Comparison of ENCODE assay signal across 10 mouse cellular contexts in genomic region chr3:116113443-116114241, GRCm38 (mm10). TPM values are rescaled to one million over a fixed set of nuclear protein-coding genes. Genes with fewer than 3 reads are reported as not detected.
A peak's percentile ranks its signal among the peaks of the same experiment; 100 is the strongest.
DNase-seq lines count a peak whose midpoint lies in the region; ATAC-seq and TF ChIP-seq lines count a peak whose summit lies in the region.
"Had no signal": no experiment of that assay in that cellular context is flagged by ENCODE, and none has a peak within 500 bp of the region (broad histone marks: within the 10 kb centered on the region; RNA-seq: fewer than 3 reads in every experiment).

No protein-coding gene starts in this region.

- H3K27me3 ChIP-seq in kidney, postnatal 0 days (ENCODE audit: insufficient read depth, low read length) = no peaks in the 10 kb centered on the region
- no peaks in the 10 kb centered on the region for H3K27me3 ChIP-seq in embryonic facial prominence, embryonic 11.5 days (ENCODE audit: control insufficient read depth, insufficient read depth, low read length)
- no peaks in the 10 kb centered on the region for H3K27me3 ChIP-seq in hindbrain, embryonic 16.5 days (replicated peaks; ENCODE audit: control insufficient read depth, insufficient read depth, low read length)
- H3K27me3 ChIP-seq in neural tube, embryonic 11.5 days (ENCODE audit: control insufficient read depth, insufficient read depth, low read length) = no peaks in the 10 kb centered on the region
- no peaks in the 10 kb centered on the region for H3K27me3 ChIP-seq in liver, embryonic 11.5 days (replicated peaks; ENCODE audit: control insufficient read depth, insufficient read depth, low read length)

- peak overlapping the region; percentile 18 for H3K4me2 ChIP-seq in kidney, postnatal 0 days (ENCODE audit: low read length)
- no peak overlapping the region for H3K4me2 ChIP-seq in embryonic facial prominence, embryonic 11.5 days (ENCODE audit: low read depth, low read length)
- peak overlapping the region; percentile 20 for H3K4me2 ChIP-seq in hindbrain, embryonic 16.5 days (ENCODE audit: low read length)
- no peak overlapping the region for H3K4me2 ChIP-seq in neural tube, embryonic 11.5 days (ENCODE audit: low read depth)
- H3K4me2 ChIP-seq in liver, embryonic 11.5 days = no peak overlapping the region

- H3K9ac ChIP-seq in kidney, postnatal 0 days (ENCODE audit: low read depth, low read length) = no peak overlapping the region
- no peak overlapping the region for H3K9ac ChIP-seq in embryonic facial prominence, embryonic 11.5 days (replicated peaks; ENCODE audit: low read length)
- no peak overlapping the region for H3K9ac ChIP-seq in hindbrain, embryonic 16.5 days (ENCODE audit: low read depth, low read length)
- no peak overlapping the region for H3K9ac ChIP-seq in neural tube, embryonic 11.5 days (ENCODE audit: low read length)
- no peak overlapping the region for H3K9ac ChIP-seq in liver, embryonic 11.5 days (ENCODE audit: low read depth, low read length)

- no peaks in the 10 kb centered on the region for H3K36me3 ChIP-seq in kidney, postnatal 0 days (ENCODE audit: insufficient read depth, low read length)
- no peaks in the 10 kb centered on the region; the same call in none of the 2 replicates for H3K36me3 ChIP-seq in embryonic facial prominence, embryonic 11.5 days (replicated peaks; ENCODE audit: control insufficient read depth, insufficient read depth, low read depth, low read length)
- no peaks in the 10 kb centered on the region for H3K36me3 ChIP-seq in hindbrain, embryonic 16.5 days (ENCODE audit: control insufficient read depth, insufficient read depth, low read length)
- H3K36me3 ChIP-seq in neural tube, embryonic 11.5 days (ENCODE audit: control insufficient read depth, insufficient read depth, low read length) = no peaks in the 10 kb centered on the region
- H3K36me3 ChIP-seq in liver, embryonic 11.5 days (ENCODE audit: control insufficient read depth, insufficient read depth, low read length) = no peaks in the 10 kb centered on the region; the same call in 1 of the 2 replicates
- H3K36me3 ChIP-seq: G1E had no signal

- peak; percentile 70 for DNase-seq in kidney, postnatal 0 days (ENCODE audit: low spot score)
- DNase-seq in kidney, adult 11 months = no peak
- peak; percentile 62 for DNase-seq in embryonic facial prominence, embryonic 11.5 days (ENCODE audit: low spot score)
- no peak for DNase-seq in neural tube, embryonic 11.5 days (ENCODE audit: low spot score)
- no peak for DNase-seq in cerebellum, adult 9-10 months
- DNase-seq in liver, embryonic 11.5 days (ENCODE audit: low spot score) = no peak
- DNase-seq in right cerebral cortex, adult 18-20 months = no peak
- DNase-seq: cerebellum, adult 11 months had no signal

- H3K4me1 ChIP-seq in kidney, postnatal 0 days (replicated peaks; ENCODE audit: insufficient read depth, low read length) = 0 out of 2 replicates have a peak, but pooled peaks cover 5% of the 10 kb centered on the region
- H3K4me1 ChIP-seq in embryonic facial prominence, embryonic 11.5 days (ENCODE audit: control insufficient read depth, insufficient read depth, low read length) = no peaks in the 10 kb centered on the region
- H3K4me1 ChIP-seq in hindbrain, embryonic 16.5 days (ENCODE audit: control insufficient read depth, insufficient read depth, low read depth, low read length) = no peaks in the 10 kb centered on the region; the same call in 1 of the 2 replicates
- peaks cover 6% of the 10 kb centered on the region; the same call in 1 of the 2 replicates for H3K4me1 ChIP-seq in neural tube, embryonic 11.5 days (ENCODE audit: control insufficient read depth, insufficient read depth, low read length)
- 0 out of 2 replicates have a peak, but pooled peaks cover 6% of the 10 kb centered on the region for H3K4me1 ChIP-seq in liver, embryonic 11.5 days (replicated peaks; ENCODE audit: control insufficient read depth, insufficient read depth, low read length)

- no peak for TF ChIP-seq CTCF in kidney, postnatal 0 days (IDR thresholded peaks at IDR 0.05; ENCODE audit: low read depth)

- ATAC-seq in kidney, postnatal 0 days (replicated peaks; ENCODE audit: low FRiP score, low read depth) = no peak
- 0 out of 2 replicates have a peak, but pooled peaks have one; percentile 66 for ATAC-seq in embryonic facial prominence, embryonic 11.5 days (replicated peaks; ENCODE audit: insufficient number of reproducible peaks, low FRiP score, low TSS enrichment, low read depth)
- ATAC-seq in hindbrain, embryonic 16.5 days = peak; percentile 73
- ATAC-seq in neural tube, embryonic 11.5 days (ENCODE audit: insufficient read depth, low FRiP score, low TSS enrichment) = peak; percentile 29; the same call in 1 of the 2 replicates
- no peak for ATAC-seq in liver, embryonic 11.5 days (replicated peaks; ENCODE audit: low FRiP score)

- H3K4me3 ChIP-seq in kidney, postnatal 0 days (replicated peaks; ENCODE audit: low read depth, low read length) = no peak overlapping the region
- no peak overlapping the region for H3K4me3 ChIP-seq in embryonic facial prominence, embryonic 11.5 days (ENCODE audit: low read depth, low read length)
- no peak overlapping the region for H3K4me3 ChIP-seq in hindbrain, embryonic 16.5 days (ENCODE audit: low read length)
- H3K4me3 ChIP-seq in neural tube, embryonic 11.5 days (ENCODE audit: low read depth, low read length) = no peak overlapping the region
- H3K4me3 ChIP-seq in liver, embryonic 11.5 days (ENCODE audit: low read depth, low read length) = no peak overlapping the region

- no peaks in the 10 kb centered on the region for H3K9me3 ChIP-seq in kidney, postnatal 0 days (replicated peaks; ENCODE audit: low read length)
- H3K9me3 ChIP-seq in embryonic facial prominence, embryonic 11.5 days (replicated peaks; ENCODE audit: control insufficient read depth, low read length) = no peaks in the 10 kb centered on the region
- no peaks in the 10 kb centered on the region for H3K9me3 ChIP-seq in hindbrain, embryonic 16.5 days (ENCODE audit: control insufficient read depth, low read length)
- no peaks in the 10 kb centered on the region for H3K9me3 ChIP-seq in neural tube, embryonic 11.5 days (ENCODE audit: control insufficient read depth, low read length)
- no peaks in the 10 kb centered on the region for H3K9me3 ChIP-seq in liver, embryonic 11.5 days (ENCODE audit: control insufficient read depth, low read length)
- H3K9me3 ChIP-seq: G1E had no signal

- H3K27ac ChIP-seq in kidney, postnatal 0 days = peak overlapping the region; percentile 54
- 0 out of 2 replicates have a peak overlapping the region, but pooled peaks have one; percentile 20 for H3K27ac ChIP-seq in embryonic facial prominence, embryonic 11.5 days (replicated peaks; ENCODE audit: low read depth, low read length)
- peak overlapping the region; percentile 5; the same call in 1 of the 2 replicates for H3K27ac ChIP-seq in hindbrain, embryonic 16.5 days (ENCODE audit: low read depth, low read length)
- H3K27ac ChIP-seq in neural tube, embryonic 11.5 days (ENCODE audit: low read depth, low read length) = no peak overlapping the region
- no peak overlapping the region for H3K27ac ChIP-seq in liver, embryonic 11.5 days (ENCODE audit: low read depth, low read length)

- WGBS in kidney, postnatal 0 days = 40% methylated on average over 7 of the region's 7 CpGs
- WGBS in embryonic facial prominence, embryonic 11.5 days = 18% methylated on average over 7 of the region's 7 CpGs
- WGBS in hindbrain, embryonic 16.5 days = 13% methylated on average over 7 of the region's 7 CpGs
- WGBS in neural tube, embryonic 11.5 days = 29% methylated on average over 7 of the region's 7 CpGs
- WGBS in liver, embryonic 11.5 days = 43% methylated on average over 7 of the region's 7 CpGs

RNA-seq across cellular contexts. Expression of gene Vcam1, which starts 15.8 kb away (rescaled TPM):
- 22.3 and 24.9 TPM in 2 replicates for polyA plus RNA-seq in kidney, postnatal 0 days (2015; fragmentation: Nextera tagmentation; extraction: Ambion mirVana)
- polyA plus RNA-seq in embryonic facial prominence, embryonic 11.5 days (2014; fragmentation: Nextera tagmentation; extraction: Ambion mirVana) = 69.3 and 75.4 TPM in 2 replicates
- polyA plus RNA-seq in hindbrain, embryonic 16.5 days (2015; fragmentation: Nextera tagmentation; extraction: Ambion mirVana) = 38.7 and 42.0 TPM in 2 replicates
- 38.0 and 43.5 TPM in 2 replicates for polyA plus RNA-seq in neural tube, embryonic 11.5 days (2014; fragmentation: Nextera tagmentation; extraction: Ambion mirVana)
- 64.3 and 67.4 TPM in 2 replicates for polyA plus RNA-seq in liver, embryonic 11.5 days (2014; fragmentation: Nextera tagmentation; extraction: Ambion mirVana)
- polyA plus RNA-seq: G1E had no signal

Comparison
In these comparisons a context has a peak if more than half of its experiments do, and no peak if none do; other contexts are left out.
1. DNase-seq: peak in kidney, postnatal 0 days (single experiment) and embryonic facial prominence, embryonic 11.5 days (single experiment); none in kidney, adult 11 months (single experiment), neural tube, embryonic 11.5 days (single experiment), cerebellum, adult 9-10 months (single experiment), liver, embryonic 11.5 days (single experiment) and right cerebral cortex, adult 18-20 months (single experiment).
2. ATAC-seq: peak in embryonic facial prominence, embryonic 11.5 days (single experiment), hindbrain, embryonic 16.5 days (single experiment) and neural tube, embryonic 11.5 days (single experiment); none in kidney, postnatal 0 days (single experiment) and liver, embryonic 11.5 days (single experiment).
3. H3K27ac ChIP-seq: peak in kidney, postnatal 0 days (single experiment), embryonic facial prominence, embryonic 11.5 days (single experiment) and hindbrain, embryonic 16.5 days (single experiment); none in neural tube, embryonic 11.5 days (single experiment) and liver, embryonic 11.5 days (single experiment).
4. H3K4me2 ChIP-seq: peak in kidney, postnatal 0 days (single experiment) and hindbrain, embryonic 16.5 days (single experiment); none in embryonic facial prominence, embryonic 11.5 days (single experiment), neural tube, embryonic 11.5 days (single experiment) and liver, embryonic 11.5 days (single experiment).